Mouse (Mus musculus) cerebellum, adult 2 months (tissue): ENCODE results near the gene Sdsl. TPM values are rescaled to one million over a fixed set of nuclear protein-coding genes. Genes with fewer than 3 reads are reported as not detected.
A peak's percentile ranks its signal among the peaks of the same experiment; 100 is the strongest.

Experiments used
- DNase-seq, 2 experiments: peaks; one replicate each; pipeline ENCODE4 v3.0.0; 2021
- H3K27ac ChIP-seq: fragments of 200-500 bp; 2 replicates; pipeline ENCODE4 v1.5.1; 2012; ENCODE audit warnings: low read length, control low read depth, inconsistent platforms; ENCODE audit not compliant: insufficient read depth
- H3K27me3 ChIP-seq: fragments of 200-500 bp; 2 replicates; pipeline ENCODE4 v1.6.1; 2012; ENCODE audit warnings: inconsistent platforms, mild to moderate bottlenecking, low read length, moderate library complexity; ENCODE audit not compliant: control insufficient read depth, insufficient read depth
- H3K4me1 ChIP-seq: fragments of 200-500 bp; 2 replicates; pipeline ENCODE4 v1.6.1; 2011; ENCODE audit warnings: low read length; ENCODE audit not compliant: control insufficient read depth, insufficient read depth
- H3K4me3 ChIP-seq: fragments of 200-500 bp; replicated peaks from 2 replicates; pipeline ENCODE3; 2011; ENCODE audit warnings: mild to moderate bottlenecking, low read depth, low read length, control low read depth; ENCODE audit not compliant: insufficient read depth
- CTCF ChIP-seq: fragments of 200-500 bp; IDR thresholded peaks from 2 replicates; pipeline ENCODE4 v1.5.1; 2011; ENCODE audit warnings: low read depth, mild to moderate bottlenecking, control low read depth, low read length, moderate library complexity, borderline replicate concordance; ENCODE audit not compliant: insufficient read depth
- POLR2A ChIP-seq: fragments of 200-500 bp; IDR thresholded peaks from 2 replicates; pipeline ENCODE4 v1.6.1; 2011; ENCODE audit warnings: low read length, control low read depth, borderline replicate concordance; ENCODE audit not compliant: insufficient read depth
- WGBS: fragments of 180-500 bp; shearing (Covaris S2); methylation state at CpG from one replicate; pipeline ENCODE4 v1.1.7; 2018; 5-methylcytosine and 5-hydroxymethylcytosine counted together
- polyA plus RNA-seq: library from polyadenylated mRNA; depleted of rRNA; stranded (reverse); fragments of >200 nt; gene quantifications from 2 replicates; pipeline ENCODE4 v1.2.3, GENCODE M21; 2012

Sdsl gene
- polyA plus RNA-seq, 1 experiment = 16.7 TPM

- Histone ChIP-seq H3K27me3 (no peaks in the 10 kb centered on the region), H3K27ac (no peak overlapping the region), H3K4me1 (no peaks in the 10 kb centered on the region), H3K4me3 (no peak overlapping the region)
- 76% methylated on average over 10 of the region's 10 CpGs for WGBS
- no peak for TF ChIP-seq CTCF
- TF ChIP-seq POLR2A = no peak
- no peak for DNase-seq
Measured at GRCm38 (mm10) chr5:120459133-120459532, 13.5 kb downstream of the Sdsl start.

GRCm38 (mm10) chr5:120457628-120458027, 15.0 kb downstream of the Sdsl start:
- DNase-seq = peak; percentile 52 to 66
- H3K27me3 ChIP-seq = no peaks in the 10 kb centered on the region
- no peaks in the 10 kb centered on the region for H3K4me1 ChIP-seq
- 9% methylated on average over 9 of the region's 9 CpGs for WGBS
- TF ChIP-seq POLR2A = no peak
- TF ChIP-seq CTCF = peak; percentile 73
- H3K27ac ChIP-seq = no peak overlapping the region
- H3K4me3 ChIP-seq = no peak overlapping the region

GRCm38 (mm10) chr5:120456841-120457554, 15.6 kb downstream of the Sdsl start:
- WGBS = 59% methylated on average over 7 of the region's 7 CpGs
- Histone ChIP-seq H3K27ac (no peak overlapping the region), H3K27me3 (no peaks in the 10 kb centered on the region), H3K4me1 (no peaks in the 10 kb centered on the region), H3K4me3 (no peak overlapping the region)
- no peak for TF ChIP-seq POLR2A
- TF ChIP-seq CTCF = no peak
- no peak for DNase-seq

DNA sequence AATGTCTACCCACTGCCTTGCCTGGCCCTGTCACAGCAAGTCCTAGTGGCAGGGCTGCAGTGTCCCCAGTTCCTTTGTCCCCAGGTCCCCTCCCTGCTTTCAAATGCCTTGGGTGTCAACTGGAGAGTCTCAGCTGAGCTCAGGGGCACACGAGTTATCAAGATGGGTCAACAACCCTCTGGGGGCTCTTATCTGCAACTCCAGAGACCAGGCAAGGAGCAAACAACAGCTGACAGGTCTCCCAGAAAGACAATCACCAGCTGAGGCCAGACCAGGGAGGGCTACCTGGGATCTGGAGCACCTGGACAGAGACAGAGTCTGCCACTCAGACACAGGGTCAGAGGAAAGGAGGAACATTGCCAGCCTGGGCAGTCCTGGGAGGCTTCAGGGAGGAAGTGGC, 16.4 kb downstream of the Sdsl start:
- H3K4me3 ChIP-seq = no peak overlapping the region
- TF ChIP-seq CTCF = no peak
- TF ChIP-seq POLR2A = no peak
- H3K27ac ChIP-seq = no peak overlapping the region
- DNase-seq = no peak
- H3K4me1 ChIP-seq = no peaks in the 10 kb centered on the region
- WGBS = 42% methylated on average over 1 of the region's 1 CpGs
- no peaks in the 10 kb centered on the region for H3K27me3 ChIP-seq

DNA sequence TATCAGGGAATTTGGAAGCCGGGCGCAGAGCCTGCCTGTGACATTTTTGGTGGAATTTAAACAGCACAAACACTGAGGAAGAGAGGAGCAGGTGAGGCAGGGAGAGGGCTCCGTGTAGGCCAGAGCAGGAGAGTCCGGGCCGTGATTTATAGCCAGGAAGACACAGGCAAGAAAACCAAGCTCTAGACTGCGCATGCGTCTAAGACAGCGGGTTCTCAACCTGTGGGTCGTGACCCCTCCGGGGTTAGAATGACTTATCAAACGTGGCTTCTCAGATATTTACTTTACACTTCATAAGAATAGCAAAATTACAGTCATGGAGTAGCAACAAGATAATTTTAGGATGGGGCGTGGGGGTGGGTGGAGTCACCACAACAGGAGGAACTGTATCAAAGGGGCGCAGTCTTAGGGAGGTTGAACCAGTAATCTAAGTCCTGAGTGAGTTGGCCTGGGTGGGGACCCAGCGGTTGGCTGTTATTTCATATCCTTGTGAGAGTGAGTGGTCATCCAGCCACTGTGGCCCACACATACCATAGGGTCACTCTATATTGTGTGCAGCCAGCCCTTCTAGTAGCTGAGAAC, 17.8 kb downstream of the Sdsl start:
- TF ChIP-seq CTCF (no peak), POLR2A (no peak)
- no peaks in the 10 kb centered on the region for H3K27me3 ChIP-seq
- no peak for DNase-seq
- no peak overlapping the region for H3K4me3 ChIP-seq
- WGBS = 82% methylated on average over 14 of the region's 14 CpGs
- no peaks in the 10 kb centered on the region for H3K4me1 ChIP-seq
- H3K27ac ChIP-seq = no peak overlapping the region

GRCm38 (mm10) chr5:120447305-120447704, 25.3 kb downstream of the Sdsl start:
- Histone ChIP-seq H3K4me1 (no peaks in the 10 kb centered on the region), H3K27me3 (no peaks in the 10 kb centered on the region), H3K4me3 (no peak overlapping the region), H3K27ac (no peak overlapping the region)
- TF ChIP-seq POLR2A (no peak), CTCF (no peak)
- 58% methylated on average over 13 of the region's 13 CpGs for WGBS
- no peak for DNase-seq

GRCm38 (mm10) chr5:120440733-120441132, 31.9 kb downstream of the Sdsl start:
- no peak overlapping the region for H3K4me3 ChIP-seq
- H3K27ac ChIP-seq = no peak overlapping the region
- peaks cover 6% of the 10 kb centered on the region; the same call in 1 of the 2 replicates for H3K27me3 ChIP-seq
- WGBS = 5% methylated on average over 14 of the region's 14 CpGs
- no peaks in the 10 kb centered on the region; the same call in 1 of the 2 replicates for H3K4me1 ChIP-seq
- TF ChIP-seq POLR2A = no peak
- peak; percentile 91 for TF ChIP-seq CTCF
- DNase-seq = peak; percentile 84 to 92

GRCm38 (mm10) chr5:120439887-120440670, 32.5 kb downstream of the Sdsl start:
- H3K27me3 ChIP-seq = peaks cover 6% of the 10 kb centered on the region; the same call in 1 of the 2 replicates
- peak overlapping the region; percentile 62 for H3K4me3 ChIP-seq
- under 1% methylated on average over 61 of the region's 61 CpGs for WGBS
- H3K27ac ChIP-seq = no peak overlapping the region
- H3K4me1 ChIP-seq = no peaks in the 10 kb centered on the region; the same call in 1 of the 2 replicates
- TF ChIP-seq CTCF (no peak), POLR2A (no peak)
- peak in 1 of 2 experiments; percentile 44 for DNase-seq
